In genomic region chr3:116366125-116366524, GRCm38 (mm10) we compare ENCODE assay signal across 20 mouse cellular contexts. TPM values are rescaled to one million over a fixed set of nuclear protein-coding genes. Genes with fewer than 3 reads are reported as not detected.
A peak's percentile ranks its signal among the peaks of the same experiment; 100 is the strongest.
DNase-seq lines count a peak whose midpoint lies in the region; ATAC-seq and TF ChIP-seq lines count a peak whose summit lies in the region.
"Had no signal": no experiment of that assay in that cellular context is flagged by ENCODE, and none has a peak within 500 bp of the region (broad histone marks: within the 10 kb centered on the region; RNA-seq: fewer than 3 reads in every experiment).

No protein-coding gene starts in this region.

- no peaks in the 10 kb centered on the region for H3K36me3 ChIP-seq in intestine, embryonic 16.5 days (ENCODE audit: control insufficient read depth, insufficient read depth, low read length)
- no peaks in the 10 kb centered on the region for H3K36me3 ChIP-seq in intestine, embryonic 15.5 days
- H3K36me3 ChIP-seq in intestine, postnatal 0 days (ENCODE audit: control insufficient read depth, insufficient read depth), result no peaks in the 10 kb centered on the region
- H3K36me3 ChIP-seq: embryonic facial prominence, embryonic 12.5 days; forebrain, embryonic 15.5 days had no signal

- H3K27ac ChIP-seq in intestine, embryonic 16.5 days (ENCODE audit: low read length), result no peak overlapping the region
- no peak overlapping the region for H3K27ac ChIP-seq in intestine, embryonic 15.5 days
- no peak overlapping the region for H3K27ac ChIP-seq in intestine, postnatal 0 days (ENCODE audit: low read depth, low read length)
- H3K27ac ChIP-seq: embryonic facial prominence, embryonic 10.5 days; embryonic facial prominence, embryonic 12.5 days; forebrain, embryonic 13.5 days; forebrain, embryonic 15.5 days had no signal

- TF ChIP-seq CTCF in intestine, postnatal 0 days (IDR thresholded peaks at IDR 0.05; ENCODE audit: low read depth), result no peak

- 68% methylated on average over 2 of the region's 2 CpGs for WGBS in intestine, embryonic 16.5 days
- WGBS in intestine, embryonic 15.5 days, result 82% methylated on average over 2 of the region's 2 CpGs
- 47% methylated on average over 2 of the region's 2 CpGs for WGBS in intestine, postnatal 0 days

- peak; percentile 18 for DNase-seq in MN1 (ENCODE audit: low spot score)
- DNase-seq in ovary, postnatal 14 days (ENCODE audit: low spot score), result no peak
- DNase-seq: adrenal gland, adult 8-10 months; adrenal gland, postnatal 14 days; adrenal gland, postnatal 36 days; cerebellum, adult 11-12 months; cerebellum, adult 2 months; cerebellum, adult 9-10 months; cerebellum, postnatal 10 days; cerebellum, postnatal 25 days had no signal

- ATAC-seq in intestine, embryonic 16.5 days, result peak; percentile 81
- no peak; the same call in 1 of the 2 replicates for ATAC-seq in intestine, embryonic 15.5 days
- peak; percentile 86 for ATAC-seq in intestine, postnatal 0 days
- no peak for ATAC-seq in megakaryocyte-erythroid progenitor cell, adult 5-6 weeks (replicated peaks; ENCODE audit: low FRiP score, low TSS enrichment, poor library complexity, severe bottlenecking)
- ATAC-seq: activated CD4-positive, CD25-positive, alpha-beta regulatory T cell, adult 4 months; forebrain, embryonic 13.5 days; forebrain, embryonic 15.5 days; Patski had no signal

- H3K9ac ChIP-seq in intestine, embryonic 16.5 days (ENCODE audit: low read depth, low read length), result no peak overlapping the region
- H3K9ac ChIP-seq in intestine, embryonic 15.5 days, result no peak overlapping the region
- H3K9ac ChIP-seq in intestine, postnatal 0 days (ENCODE audit: low read depth, low read length), result no peak overlapping the region
- H3K9ac ChIP-seq: embryonic facial prominence, embryonic 12.5 days; forebrain, embryonic 13.5 days; forebrain, embryonic 15.5 days had no signal

- H3K4me3 ChIP-seq in intestine, embryonic 16.5 days (ENCODE audit: low read length), result no peak overlapping the region
- no peak overlapping the region for H3K4me3 ChIP-seq in intestine, embryonic 15.5 days (replicated peaks)
- no peak overlapping the region for H3K4me3 ChIP-seq in intestine, postnatal 0 days (ENCODE audit: low read depth, low read length)
- H3K4me3 ChIP-seq: embryonic facial prominence, embryonic 10.5 days; embryonic facial prominence, embryonic 12.5 days; forebrain, embryonic 13.5 days; forebrain, embryonic 15.5 days had no signal

- no peaks in the 10 kb centered on the region for H3K4me1 ChIP-seq in intestine, embryonic 16.5 days (ENCODE audit: control insufficient read depth, insufficient read depth, low read length)
- H3K4me1 ChIP-seq in intestine, embryonic 15.5 days (replicated peaks), result no peaks in the 10 kb centered on the region
- no peaks in the 10 kb centered on the region for H3K4me1 ChIP-seq in intestine, postnatal 0 days (replicated peaks; ENCODE audit: control insufficient read depth, insufficient read depth, low read length)

- H3K27me3 ChIP-seq in intestine, embryonic 16.5 days (replicated peaks; ENCODE audit: control insufficient read depth, insufficient read depth, low read length), result no peaks in the 10 kb centered on the region
- H3K27me3 ChIP-seq in intestine, embryonic 15.5 days (replicated peaks), result no peaks in the 10 kb centered on the region
- no peaks in the 10 kb centered on the region for H3K27me3 ChIP-seq in intestine, postnatal 0 days (replicated peaks; ENCODE audit: control insufficient read depth, insufficient read depth, low read length)
- H3K27me3 ChIP-seq: embryonic facial prominence, embryonic 12.5 days; forebrain, embryonic 13.5 days; forebrain, embryonic 15.5 days; Patski had no signal

- H3K9me3 ChIP-seq in intestine, embryonic 16.5 days (ENCODE audit: control insufficient read depth, low read length), result no peaks in the 10 kb centered on the region
- H3K9me3 ChIP-seq in intestine, embryonic 15.5 days, result no peaks in the 10 kb centered on the region
- H3K9me3 ChIP-seq in intestine, postnatal 0 days (ENCODE audit: control insufficient read depth), result no peaks in the 10 kb centered on the region
- H3K9me3 ChIP-seq: embryonic facial prominence, embryonic 10.5 days; embryonic facial prominence, embryonic 12.5 days; forebrain, embryonic 13.5 days; forebrain, embryonic 15.5 days had no signal

- no peak overlapping the region for H3K4me2 ChIP-seq in intestine, embryonic 16.5 days (ENCODE audit: low read depth, low read length)
- no peak overlapping the region for H3K4me2 ChIP-seq in intestine, embryonic 15.5 days (replicated peaks)
- no peak overlapping the region for H3K4me2 ChIP-seq in intestine, postnatal 0 days (replicated peaks; ENCODE audit: low read depth)
- H3K4me2 ChIP-seq: embryonic facial prominence, embryonic 12.5 days; forebrain, embryonic 13.5 days; forebrain, embryonic 15.5 days had no signal

RNA-seq across cellular contexts. Expression of gene Cdc14a, which starts 57.7 kb away (rescaled TPM):
- 5.4 and 5.9 TPM in 2 replicates for polyA plus RNA-seq in intestine, embryonic 16.5 days (2015; fragmentation: Nextera tagmentation; extraction: Ambion mirVana)
- 6.2 and 6.9 TPM in 2 replicates for polyA plus RNA-seq in intestine, embryonic 15.5 days (2015; fragmentation: Nextera tagmentation; extraction: Ambion mirVana)
- 6.5 and 6.6 TPM in 2 replicates for polyA plus RNA-seq in intestine, postnatal 0 days (2015; fragmentation: Nextera tagmentation; extraction: Ambion mirVana)
- total RNA-seq in megakaryocyte-erythroid progenitor cell, adult 5-6 weeks (2014; fragmentation: Nextera tagmentation), result 11.8 and 20.9 TPM in 2 replicates
- total RNA-seq in megakaryocyte-erythroid progenitor cell, adult 5-6 weeks (2017), result 18.7 and 30.9 TPM in 2 replicates

Comparison
In these comparisons a context has a peak if more than half of its experiments do, and no peak if none do; other contexts are left out.
1. ATAC-seq: peak in intestine, embryonic 16.5 days (single experiment) and intestine, postnatal 0 days (single experiment); none in intestine, embryonic 15.5 days (single experiment) and megakaryocyte-erythroid progenitor cell, adult 5-6 weeks (single experiment).